Mouse (Mus musculus): ENCODE data around the gene Kcnd1.

Gene Kcnd1

DNA sequence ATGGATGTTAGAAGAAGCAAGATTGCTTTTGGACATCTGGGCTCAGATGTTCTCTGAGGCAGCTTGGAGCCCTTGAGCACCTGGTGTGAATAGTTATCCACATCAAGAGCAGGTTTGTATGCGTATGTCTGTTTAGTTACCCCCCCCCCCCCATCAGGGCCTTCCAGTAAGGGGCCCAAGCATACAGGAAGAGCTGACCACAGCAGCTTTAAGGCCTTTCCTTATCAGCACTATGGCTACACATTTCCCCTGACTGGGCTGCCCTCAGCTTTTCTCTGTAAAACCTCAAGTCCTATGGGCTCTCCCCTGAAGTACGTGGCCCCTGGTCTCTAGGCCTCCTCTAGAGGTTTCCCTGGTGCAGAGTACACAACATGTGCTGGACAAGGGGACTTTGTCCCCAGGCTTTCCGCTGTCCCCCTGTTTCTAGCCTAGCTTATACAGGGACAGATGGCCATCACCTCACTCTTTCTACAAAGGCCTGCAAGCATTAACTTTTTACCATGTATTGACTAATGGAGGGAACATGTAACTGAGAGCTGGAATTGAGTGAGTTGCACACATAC is 37.2 kb downstream of the Kcnd1 start:
- no peak for DNase-seq

DNA sequence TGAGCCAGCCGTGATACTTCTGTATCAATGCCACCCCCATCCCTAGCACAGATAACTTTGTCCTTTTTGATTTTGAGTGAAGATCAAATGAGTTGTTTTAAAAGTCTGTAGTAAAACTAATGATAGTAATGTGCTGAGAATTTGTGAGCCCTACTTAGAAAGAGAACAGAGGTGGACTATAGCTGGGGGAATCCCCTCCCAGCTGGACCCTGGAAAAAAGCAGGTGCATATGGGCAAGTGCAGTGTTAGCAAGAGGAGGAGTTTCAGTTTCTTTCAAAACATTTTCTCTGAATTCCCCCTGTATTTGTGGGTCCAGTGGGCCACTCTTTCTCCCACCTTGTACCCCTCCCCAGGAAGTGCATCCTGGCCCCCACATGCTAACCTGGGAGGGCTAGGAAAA is 41.1 kb downstream of the Kcnd1 start:
- DNase-seq: no peak

DNA sequence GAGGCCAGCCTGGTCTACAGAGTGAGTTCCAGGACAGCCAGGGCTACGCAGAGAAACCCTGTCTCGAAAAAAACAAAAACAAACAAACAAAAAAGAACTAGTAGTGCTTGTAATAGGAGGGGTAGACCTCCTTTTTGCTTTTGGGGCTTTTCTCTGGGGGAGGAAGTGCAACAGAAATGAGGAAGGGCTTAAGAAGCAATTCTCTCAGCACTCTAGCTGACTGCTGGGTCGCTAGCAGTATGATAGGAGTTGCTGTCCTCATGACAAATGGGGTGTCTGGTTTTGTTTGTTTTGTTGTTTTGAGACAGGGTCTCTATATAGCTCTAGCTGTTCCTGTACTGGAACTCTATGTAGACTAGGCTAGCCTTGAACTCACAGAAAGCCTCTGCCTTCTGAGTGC is 42.5 kb downstream of the Kcnd1 start:
- DNase-seq: no peak

DNA sequence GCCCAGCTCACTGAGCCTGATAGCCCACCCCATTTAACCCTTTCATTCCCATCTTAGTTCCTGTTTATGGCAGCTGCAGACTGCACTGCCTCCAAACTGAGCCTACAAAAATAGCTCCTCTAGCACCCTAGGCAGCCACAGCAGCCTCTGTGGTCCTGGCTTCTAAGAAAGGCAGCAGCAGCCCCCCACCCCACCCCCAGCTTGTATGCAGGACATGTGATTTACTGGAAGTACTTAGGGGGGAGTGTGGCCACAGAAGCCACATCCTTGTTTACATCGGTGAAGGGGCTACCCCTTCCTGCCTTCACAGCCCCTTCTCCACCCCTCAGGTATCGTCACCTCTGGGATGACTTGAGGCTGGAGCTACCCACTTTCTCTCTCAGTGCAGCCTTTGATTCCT is 43.3 kb downstream of the Kcnd1 start:
- no peak for DNase-seq

DNA sequence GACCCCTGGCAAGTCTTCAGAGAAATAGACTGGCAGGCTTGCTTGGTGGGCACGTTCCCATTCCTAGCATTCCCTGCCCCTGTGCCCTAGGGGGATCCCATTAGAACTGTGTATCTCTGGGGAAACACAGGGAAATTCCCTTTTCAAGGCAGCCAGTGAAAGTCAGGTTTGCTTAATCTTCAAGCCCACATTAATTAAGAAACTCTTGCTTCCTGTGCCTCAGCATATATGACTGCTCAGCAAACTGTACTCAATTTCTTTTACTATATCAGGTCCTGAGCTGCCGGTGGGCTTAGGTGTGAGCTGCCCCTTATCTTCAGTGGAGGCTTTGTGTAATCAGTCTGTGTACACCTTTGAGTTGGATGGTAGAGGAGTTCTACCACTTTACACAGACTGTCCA is 43.7 kb downstream of the Kcnd1 start:
- no peak for DNase-seq

DNA sequence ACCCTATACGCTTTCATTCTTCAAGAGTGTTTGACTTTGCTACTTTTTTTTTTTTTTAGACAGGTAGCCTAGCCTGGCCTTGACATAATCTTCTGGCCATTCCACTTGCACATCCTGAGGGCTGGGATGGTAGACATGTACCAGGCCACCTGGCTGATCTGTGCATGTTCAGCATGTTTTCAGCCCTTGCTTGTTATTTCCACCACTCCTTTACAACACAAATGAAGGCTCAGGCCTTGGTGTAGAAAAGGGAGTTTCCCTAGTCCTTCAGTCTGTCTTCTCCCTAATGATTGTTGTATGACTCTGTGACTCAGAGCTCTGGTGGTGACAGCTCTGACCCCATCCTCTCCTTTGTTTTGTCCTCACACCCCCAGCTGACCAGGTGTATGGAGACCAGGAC is 45.1 kb downstream of the Kcnd1 start:
- DNase-seq: no peak

DNA sequence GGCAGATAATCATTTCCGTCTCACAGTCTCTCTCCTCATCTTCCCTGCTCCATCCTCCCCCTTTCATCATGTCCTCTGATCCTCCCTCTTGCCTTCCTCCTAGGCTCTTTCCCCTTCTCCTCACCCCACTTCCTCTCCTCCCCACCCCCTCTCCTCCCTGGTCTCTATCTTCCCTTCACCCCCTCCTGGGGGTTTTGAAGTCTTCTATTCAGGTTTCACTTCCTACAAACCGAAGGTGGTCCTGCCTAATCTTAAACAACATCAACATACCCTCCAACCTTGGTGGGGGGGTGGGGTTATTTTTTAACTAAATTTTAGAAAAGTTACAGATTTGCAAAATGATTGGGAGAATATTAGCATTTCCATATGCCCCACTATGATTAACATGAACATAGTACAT is 46.4 kb downstream of the Kcnd1 start:
- no peak for DNase-seq

DNA sequence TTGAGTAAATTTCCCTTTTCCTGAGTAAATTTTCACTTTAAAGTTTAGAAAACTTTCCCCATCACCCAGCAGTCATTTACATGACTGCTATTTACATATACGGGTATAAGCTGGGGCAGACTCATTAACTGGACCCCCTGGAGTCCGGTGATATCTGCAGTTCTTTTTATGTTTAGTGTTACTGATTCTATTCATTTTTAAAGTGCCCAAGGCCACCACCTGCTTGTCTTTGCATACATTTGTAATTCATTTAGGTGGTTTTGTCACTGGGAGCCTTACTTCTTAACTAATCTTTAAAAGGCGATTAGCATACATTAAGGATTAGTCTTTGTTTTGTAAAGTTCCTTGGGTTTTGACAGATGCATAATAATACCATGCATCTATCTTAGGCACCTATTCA is 47.7 kb downstream of the Kcnd1 start:
- DNase-seq: no peak

DNA sequence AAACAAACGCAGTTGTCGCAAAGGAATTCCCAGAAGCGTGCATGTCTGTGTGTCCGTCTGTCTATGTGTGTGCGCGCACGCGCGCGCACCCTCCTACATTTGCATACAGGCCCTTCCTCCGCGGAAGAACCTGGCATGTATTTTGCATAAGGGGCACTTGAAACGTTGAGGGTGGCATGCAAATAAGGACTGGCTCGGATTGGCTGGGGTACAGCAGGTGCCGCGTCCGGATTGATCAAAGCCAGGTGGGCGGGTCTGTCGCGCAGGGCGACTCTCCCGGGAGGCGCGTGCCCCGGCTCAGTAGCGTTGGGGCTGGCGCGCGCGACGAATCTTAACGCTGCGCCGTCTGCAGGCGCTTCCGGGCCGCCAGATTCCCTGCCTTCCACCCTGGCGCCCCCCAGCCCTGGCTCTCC is 55.9 kb downstream of the Kcnd1 start, which contains the start of gene Pim2:
Pim2 (plus strand) TSS at position 256 of the 413 bp plus-strand sequence.
- DNase-seq: peak; percentile 84 to 91

DNA sequence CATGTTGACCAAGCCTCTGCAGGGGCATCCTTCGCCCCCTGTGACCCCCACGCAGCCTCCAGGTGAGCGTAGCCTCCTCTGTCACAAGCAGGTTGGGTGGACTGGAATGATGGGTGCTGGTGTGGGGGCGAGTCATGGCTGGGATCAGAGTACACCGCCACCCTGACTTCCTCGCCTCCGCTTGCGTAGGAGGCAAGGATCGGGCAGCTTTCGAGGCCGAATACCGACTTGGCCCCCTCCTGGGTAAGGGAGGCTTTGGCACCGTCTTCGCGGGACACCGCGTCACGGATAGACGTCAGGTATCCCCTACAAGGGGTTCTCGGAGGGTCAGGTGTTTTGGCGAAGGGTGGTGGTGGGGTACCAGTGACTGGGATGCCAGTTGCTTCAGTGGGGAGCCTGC is 56.4 kb downstream of the Kcnd1 start:
- DNase-seq: peak in 1 of 2 experiments; percentile 14

DNA sequence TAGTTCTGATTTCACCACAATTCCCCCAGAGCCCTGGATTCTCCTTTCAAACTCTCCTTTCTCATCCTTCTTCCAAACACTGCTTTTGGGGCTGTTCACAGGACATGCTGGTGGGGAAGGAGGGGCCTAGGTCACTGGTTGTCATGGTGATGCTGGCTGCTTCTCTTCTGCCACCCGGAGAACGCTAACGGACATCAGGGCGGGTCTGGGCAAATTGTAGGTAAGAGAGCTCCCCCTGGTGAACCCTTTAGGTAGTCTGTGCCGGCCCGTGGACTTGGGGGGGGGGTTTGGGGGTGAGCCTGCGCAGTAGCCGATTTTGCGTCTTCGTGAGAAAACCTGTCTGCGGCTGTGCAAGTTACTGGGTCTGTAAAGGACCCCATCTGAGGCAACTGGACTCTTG is 57.7 kb downstream of the Kcnd1 start:
- peak; percentile 70 to 76 for DNase-seq

DNA sequence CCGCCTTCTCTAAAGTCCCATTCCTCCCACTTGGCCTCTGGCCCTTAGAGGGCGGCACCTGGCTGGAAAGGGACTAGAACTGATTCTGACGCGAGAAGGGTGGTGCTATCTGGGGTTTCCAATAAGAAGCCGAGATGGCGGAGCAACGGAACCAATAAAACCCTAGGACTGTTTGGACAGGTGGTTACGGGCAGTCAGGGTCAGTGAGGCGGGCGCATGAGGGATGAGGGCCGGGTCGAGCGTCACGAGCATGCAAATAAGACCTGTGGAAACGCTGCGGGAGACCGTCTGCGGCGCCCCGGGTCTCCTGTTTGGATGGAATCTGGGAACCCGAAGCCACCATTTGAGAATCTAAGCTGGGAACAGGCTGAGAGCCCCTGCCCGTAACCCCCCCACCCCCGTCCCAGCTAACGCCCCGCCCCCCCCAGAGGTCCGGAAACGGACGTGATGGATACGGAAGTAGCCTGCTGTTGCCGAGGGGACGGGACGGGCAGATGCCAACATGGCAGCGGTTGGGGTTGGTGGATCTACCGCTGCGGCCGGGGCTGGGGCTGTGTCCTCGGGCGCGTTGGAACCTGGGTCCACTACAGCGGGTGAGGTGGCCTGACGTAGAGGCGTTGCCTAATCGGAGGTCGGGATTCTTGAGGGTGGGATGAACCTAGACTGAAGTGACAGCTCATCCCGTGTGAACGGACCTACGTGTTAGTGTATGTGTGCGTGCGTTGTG is 61.9 kb downstream of the Kcnd1 start, which contains the start of gene Slc35a2:
Slc35a2 (plus strand) TSS at position 188 of the 727 bp plus-strand sequence.
- DNase-seq: peak; percentile 84 to 90
